Mouse (Mus musculus) MEL (cell line): ENCODE results near the gene Sprn. TPM values are rescaled to one million over a fixed set of nuclear protein-coding genes. Genes with fewer than 3 reads are reported as not detected.

ENCODE experiments used
- DNase-seq: peaks from one replicate; pipeline ENCODE4 v3.0.0; 2011; ENCODE audit warnings: low read depth, low spot score
- H3K27ac ChIP-seq: 2 replicates; pipeline ENCODE4 v1.5.1; 2012; ENCODE audit warnings: low read depth, mild to moderate bottlenecking, control low read depth, low read length, moderate library complexity; ENCODE audit not compliant: control insufficient read depth
- H3K27me3 ChIP-seq, 2 experiments: fragments of 150-350 bp in 1 of 2; sonication (generic) in 1 of 2; 2 replicates each; pipeline ENCODE4 v1.6.1; 2012; ENCODE audit warnings: low read length in 2 of 2, mild to moderate bottlenecking in 2 of 2, improper control_type of control experiment in 1 of 2, moderate library complexity in 1 of 2; ENCODE audit not compliant: insufficient read depth in 2 of 2, control insufficient read depth in 1 of 2
- H3K36me3 ChIP-seq, 2 experiments: 2 replicates each; pipeline ENCODE4 v1.6.1; 2012 to 2014; ENCODE audit warnings: low read length in 2 of 2, improper control_type of control experiment in 1 of 2, inconsistent platforms in 1 of 2, mild to moderate bottlenecking in 1 of 2; ENCODE audit not compliant: insufficient read depth in 2 of 2, control insufficient read depth in 1 of 2
- H3K4me1 ChIP-seq, 2 experiments: fragments of 150-350 bp in 1 of 2; sonication (generic) in 1 of 2; 2 replicates each; pipeline ENCODE4 v1.6.1; 2012; ENCODE audit warnings: low read length in 2 of 2, improper control_type of control experiment in 1 of 2, mild to moderate bottlenecking in 1 of 2; ENCODE audit not compliant: insufficient read depth in 2 of 2, control insufficient read depth in 1 of 2
- H3K4me3 ChIP-seq, 2 experiments: fragments of 150-350 bp in 1 of 2; sonication (generic) in 1 of 2; 2 replicates each; pipeline ENCODE4 v1.5.1; 2012; ENCODE audit warnings: low read depth in 2 of 2, low read length in 2 of 2, mild to moderate bottlenecking in 2 of 2, moderate library complexity in 2 of 2, control low read depth in 1 of 2, improper control_type of control experiment in 1 of 2; ENCODE audit not compliant: control insufficient read depth in 1 of 2, insufficient read depth in 1 of 2
- H3K79me2 ChIP-seq: 2 replicates; pipeline ENCODE4 v1.6.1; 2012; ENCODE audit warnings: mild to moderate bottlenecking, low read length, moderate library complexity; ENCODE audit not compliant: control insufficient read depth, poor library complexity, insufficient read depth
- H3K9ac ChIP-seq: 2 replicates; pipeline ENCODE4 v1.6.1; 2012; ENCODE audit warnings: low read depth, mild to moderate bottlenecking, control low read depth, low read length, moderate library complexity; ENCODE audit not compliant: control insufficient read depth, poor library complexity, severe bottlenecking
- H3K9me3 ChIP-seq: fragments of 150-350 bp; sonication (generic); replicated peaks from 2 replicates; pipeline ENCODE4 v1.6.1; 2012; ENCODE audit warnings: mild to moderate bottlenecking, low read length, improper control_type of control experiment, moderate library complexity; ENCODE audit not compliant: insufficient read depth
- BHLHE40 ChIP-seq: IDR thresholded peaks from 2 replicates; pipeline ENCODE4 v1.6.1; 2012; ENCODE audit warnings: low read depth, mild to moderate bottlenecking, inconsistent platforms, low read length, improper control_type of control experiment, borderline replicate concordance
- CHD2 ChIP-seq: IDR thresholded peaks from 2 replicates; pipeline ENCODE4 v1.6.1; 2011; ENCODE audit warnings: low read length, improper control_type of control experiment
- ELF1 ChIP-seq: IDR thresholded peaks from 2 replicates; pipeline ENCODE4 v1.6.1; 2014; ENCODE audit warnings: low read depth, mild to moderate bottlenecking, inconsistent platforms, low read length, improper control_type of control experiment, moderate library complexity
- EP300 ChIP-seq, 2 experiments: IDR thresholded peaks; 2 replicates each; pipeline ENCODE4 v1.6.1; 2011; ENCODE audit warnings: improper control_type of control experiment in 2 of 2, low read length in 2 of 2, low read depth in 1 of 2, mild to moderate bottlenecking in 1 of 2
- ETS1 ChIP-seq: IDR thresholded peaks from 2 replicates; pipeline ENCODE4 v1.6.1; 2012; ENCODE audit warnings: low read depth, mild to moderate bottlenecking, inconsistent platforms, low read length, improper control_type of control experiment, moderate library complexity
- HCFC1 ChIP-seq: IDR thresholded peaks from 2 replicates; pipeline ENCODE4 v1.6.1; 2012; ENCODE audit warnings: low read depth, mild to moderate bottlenecking, inconsistent platforms, low read length, improper control_type of control experiment, moderate library complexity
- JUND ChIP-seq: IDR thresholded peaks from 2 replicates; pipeline ENCODE4 v1.6.1; 2011; ENCODE audit warnings: low read depth, mild to moderate bottlenecking, improper control_type of control experiment, low read length
- MAFK ChIP-seq: IDR thresholded peaks from 2 replicates; pipeline ENCODE4 v1.6.1; 2011; ENCODE audit warnings: low read depth, mild to moderate bottlenecking, low read length, improper control_type of control experiment, borderline replicate concordance
- MAZ ChIP-seq: IDR thresholded peaks from 2 replicates; pipeline ENCODE4 v1.6.1; 2012; ENCODE audit warnings: low read depth, mild to moderate bottlenecking, inconsistent platforms, low read length, improper control_type of control experiment
- MEF2A ChIP-seq: IDR thresholded peaks from 2 replicates; pipeline ENCODE4 v1.6.1; 2014; ENCODE audit warnings: low read depth, mild to moderate bottlenecking, inconsistent platforms, low read length, improper control_type of control experiment; ENCODE audit not compliant: poor library complexity, insufficient replicate concordance, severe bottlenecking; ENCODE audit errors: extremely low read depth
- MXI1 ChIP-seq: IDR thresholded peaks from 2 replicates; pipeline ENCODE4 v1.6.1; 2011; ENCODE audit warnings: mild to moderate bottlenecking, low read depth, low read length, improper control_type of control experiment
- NELFE ChIP-seq: IDR thresholded peaks from 2 replicates; pipeline ENCODE4 v1.6.1; 2011; ENCODE audit warnings: low read depth, low read length, improper control_type of control experiment
- NRF1 ChIP-seq: IDR thresholded peaks from 2 replicates; pipeline ENCODE4 v1.6.1; 2014; ENCODE audit warnings: low read depth, mild to moderate bottlenecking, inconsistent platforms, low read length, improper control_type of control experiment, moderate library complexity; ENCODE audit not compliant: poor library complexity, insufficient read depth, severe bottlenecking
- POLR2AphosphoS2 ChIP-seq: IDR thresholded peaks from 2 replicates; pipeline ENCODE4 v1.6.1; 2011; ENCODE audit warnings: low read length, improper control_type of control experiment
- POLR2AphosphoS5 ChIP-seq: IDR thresholded peaks from 2 replicates; pipeline ENCODE4 v1.6.1; 2012; ENCODE audit warnings: low read depth, borderline replicate concordance, mild to moderate bottlenecking, inconsistent platforms, low read length, moderate library complexity, mixed read lengths
- RAD21 ChIP-seq: IDR thresholded peaks from 2 replicates; pipeline ENCODE4 v1.6.1; 2011; ENCODE audit warnings: mild to moderate bottlenecking, low read depth, low read length, improper control_type of control experiment
- RCOR1 ChIP-seq: IDR thresholded peaks from 2 replicates; pipeline ENCODE4 v1.6.1; 2012; ENCODE audit warnings: low read depth, mild to moderate bottlenecking, inconsistent platforms, low read length, improper control_type of control experiment
- TBP ChIP-seq: IDR thresholded peaks from 2 replicates; pipeline ENCODE4 v1.8.0; 2011; ENCODE audit warnings: low read depth, low read length, improper control_type of control experiment
- UBTF ChIP-seq: IDR thresholded peaks from 2 replicates; pipeline ENCODE4 v1.6.1; 2012; ENCODE audit warnings: low read depth, mild to moderate bottlenecking, inconsistent platforms, low read length, improper control_type of control experiment, moderate library complexity, borderline replicate concordance; ENCODE audit not compliant: insufficient read depth
- USF1 ChIP-seq: IDR thresholded peaks from 2 replicates; pipeline ENCODE4 v1.6.1; 2014; ENCODE audit warnings: low read depth, mild to moderate bottlenecking, inconsistent platforms, low read length, improper control_type of control experiment, moderate library complexity
- ZC3H11A ChIP-seq: IDR thresholded peaks from 2 replicates; pipeline ENCODE4 v1.6.1; 2012; ENCODE audit warnings: low read depth, mild to moderate bottlenecking, inconsistent platforms, low read length, improper control_type of control experiment
- ZKSCAN1 ChIP-seq: IDR thresholded peaks from 2 replicates; pipeline ENCODE4 v1.6.1; 2012; ENCODE audit warnings: low read depth, mild to moderate bottlenecking, inconsistent platforms, low read length, improper control_type of control experiment, moderate library complexity
- ZMIZ1 ChIP-seq: IDR thresholded peaks from 2 replicates; pipeline ENCODE4 v1.6.1; 2012; ENCODE audit warnings: low read depth, mild to moderate bottlenecking, inconsistent platforms, low read length, improper control_type of control experiment, moderate library complexity
- ZNF384 ChIP-seq: IDR thresholded peaks from 2 replicates; pipeline ENCODE4 v1.6.1; 2012; ENCODE audit warnings: low read depth, mild to moderate bottlenecking, inconsistent platforms, low read length, improper control_type of control experiment
- polyA plus RNA-seq, 2 experiments: library from polyadenylated mRNA; stranded (reverse) in 1 of 2; unstranded in 1 of 2; fragments of >175 nt in 1 of 2; fragments of >200 nt in 1 of 2; gene quantifications; 2 replicates each; pipeline versions ENCODE4 v1.2.1 to v1.2.4; 2012; ENCODE audit warnings: low replicate concordance in 2 of 2, low read depth in 1 of 2; ENCODE audit not compliant: insufficient read length in 2 of 2, insufficient read depth in 1 of 2, missing spikeins in 1 of 2
- total RNA-seq: library from RNA; depleted of rRNA; stranded (reverse); fragments of 300-350 nt; gene quantifications from 2 replicates; pipeline ENCODE4 v1.2.3, GENCODE M21; 2012

The Sprn gene
- total and polyA plus RNA-seq, 3 experiments, result not detected

- Histone ChIP-seq H3K27ac (no peak overlapping the region), H3K27me3 (no peaks in the 10 kb centered on the region), H3K36me3 (no peaks in the 10 kb centered on the region; a peak in 1 of 4 replicates), H3K9me3 (no peaks in the 10 kb centered on the region), H3K9ac (no peak overlapping the region), H3K4me3 (no peak overlapping the region), H3K79me2 (no peaks in the 10 kb centered on the region), H3K4me1 (no peaks in the 10 kb centered on the region)
- DNase-seq, result no peak
- TF ChIP-seq UBTF (no peak), CHD2 (no peak), MAFK (no peak), POLR2AphosphoS2 (no peak), JUND (no peak)
Measured at GRCm38 (mm10) chr7:140126934-140127333, 27.7 kb downstream of the Sprn start.

DNA sequence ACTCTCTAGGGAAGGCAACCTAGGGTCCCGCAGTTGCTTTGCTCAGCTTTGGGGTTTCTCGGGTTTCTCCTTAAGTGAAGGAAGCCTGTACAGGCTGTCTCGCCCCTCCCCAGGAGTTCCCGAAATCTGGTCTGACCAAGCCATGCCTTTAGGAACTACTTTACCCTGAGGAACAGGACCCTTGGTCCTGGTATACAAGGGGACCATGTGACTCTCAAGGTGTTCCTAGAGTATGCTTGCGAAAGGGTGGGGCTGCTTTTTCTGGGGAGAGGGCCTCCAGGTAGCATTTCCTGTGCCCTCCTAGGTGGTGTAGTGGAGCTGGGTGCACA lies 28.7 kb downstream of the Sprn start:
- TF ChIP-seq POLR2AphosphoS5 (no peak), ZMIZ1 (no peak), HCFC1 (no peak), UBTF (no peak), NELFE (no peak), NRF1 (no peak), RAD21 (no peak), MXI1 (no peak), TBP (no peak), RCOR1 (no peak), USF1 (no peak), BHLHE40 (no peak), ELF1 (no peak), ETS1 (no peak), EP300 (IDR thresholded peaks at IDR 0.05; ENCODE audit: low read depth in 1 of 2, low read length in 2 of 2) (no peak), MAZ (no peak), ZC3H11A (no peak), MEF2A (no peak), ZKSCAN1 (no peak), ZNF384 (no peak)
- Histone ChIP-seq H3K4me3 (no peak overlapping the region), H3K79me2 (no peaks in the 10 kb centered on the region), H3K27ac (no peak overlapping the region), H3K9ac (no peak overlapping the region), H3K27me3 (no peaks in the 10 kb centered on the region), H3K4me1 (no peaks in the 10 kb centered on the region; a peak in 1 of 4 replicates), H3K36me3 (no peaks in the 10 kb centered on the region; a peak in 1 of 4 replicates), H3K9me3 (no peaks in the 10 kb centered on the region)
- DNase-seq, result no peak
